Mouse (Mus musculus) kidney, adult 18-20 months (tissue): ENCODE results near the gene Npy.

Experiments used
- DNase-seq: peaks from one replicate; pipeline ENCODE4 v3.0.0; 2021

Npy gene

GRCm38 (mm10) chr6:49821961-49822870 lies at the start of gene Npy:
TSS of gene Npy (plus strand) at chr6:49822710.
- DNase-seq: peak; percentile 39

- no peak for DNase-seq
These were observed 47.5 kb upstream of the Npy start for GRCm38 (mm10) chr6:49775006-49775405.

DNA sequence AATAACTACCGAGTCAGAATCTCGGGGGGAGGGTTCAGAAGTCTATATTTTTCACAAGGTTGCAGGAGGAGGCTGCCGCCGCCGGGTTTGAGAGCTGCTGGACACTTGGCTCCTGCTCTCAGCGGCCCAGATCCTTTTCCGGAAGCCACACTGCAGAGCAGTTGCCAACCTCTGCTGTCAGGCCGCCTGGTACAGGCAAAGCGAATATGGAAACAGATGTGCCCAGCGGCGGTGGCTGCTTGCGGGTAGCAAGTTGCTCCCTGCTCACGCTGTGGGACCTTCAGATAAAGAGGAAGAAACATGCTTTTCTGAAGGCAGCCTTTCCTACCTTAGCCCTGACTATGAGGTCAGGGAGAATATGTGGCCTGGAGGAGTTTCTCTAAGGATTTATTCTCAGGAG lies 44.4 kb upstream of the Npy start:
- DNase-seq: no peak

GRCm38 (mm10) chr6:49778729-49779128 lies 43.8 kb upstream of the Npy start:
- no peak for DNase-seq

DNA sequence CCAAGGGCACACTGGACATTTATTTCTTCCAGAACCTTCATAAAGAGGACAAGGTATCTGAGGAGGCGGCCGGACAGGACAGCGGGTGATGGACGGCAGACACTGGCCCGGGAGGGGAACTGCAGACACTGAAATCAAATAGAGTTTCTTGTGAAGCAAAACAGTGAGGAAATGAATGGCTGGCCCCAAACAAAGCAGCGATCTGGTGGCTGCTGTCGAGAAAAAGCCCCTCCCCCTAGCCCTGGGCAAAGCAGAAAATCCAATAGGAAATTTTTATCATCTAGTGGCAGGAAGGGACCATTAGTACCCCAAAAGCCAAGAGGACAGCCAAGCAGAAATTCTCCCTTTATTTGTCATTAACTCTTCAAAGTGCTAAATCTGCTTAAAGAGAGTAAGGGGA lies 42.9 kb upstream of the Npy start:
- no peak for DNase-seq

- DNase-seq: no peak
These were observed 41.6 kb upstream of the Npy start for GRCm38 (mm10) chr6:49780846-49781400.

GRCm38 (mm10) chr6:49781852-49782251 lies 40.7 kb upstream of the Npy start:
- DNase-seq: no peak

DNA sequence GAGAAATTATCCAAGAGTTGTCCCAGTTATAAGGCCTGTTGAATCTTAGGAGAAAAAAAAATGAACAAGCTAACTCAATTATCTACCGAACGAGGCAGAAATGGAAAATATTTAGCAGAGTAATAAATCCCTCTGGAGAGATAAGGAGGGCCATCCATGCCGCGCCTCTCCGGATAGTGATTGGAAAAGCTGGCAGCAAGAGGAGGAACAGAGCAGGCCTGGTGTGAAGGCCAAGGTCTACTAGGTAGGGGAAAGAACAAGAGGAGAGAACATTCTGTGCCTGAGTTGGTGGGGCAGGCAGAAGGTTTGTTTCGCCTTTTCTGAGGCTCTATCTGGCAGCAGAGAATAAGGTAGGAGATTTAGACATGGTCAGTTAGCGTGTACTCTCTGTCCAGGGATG lies 39.8 kb upstream of the Npy start:
- DNase-seq: no peak

GRCm38 (mm10) chr6:49792524-49792923 lies 30.0 kb upstream of the Npy start:
- DNase-seq: peak; percentile 36

- DNase-seq: no peak
These were observed 18.4 kb upstream of the Npy start for GRCm38 (mm10) chr6:49804105-49804504.

DNA sequence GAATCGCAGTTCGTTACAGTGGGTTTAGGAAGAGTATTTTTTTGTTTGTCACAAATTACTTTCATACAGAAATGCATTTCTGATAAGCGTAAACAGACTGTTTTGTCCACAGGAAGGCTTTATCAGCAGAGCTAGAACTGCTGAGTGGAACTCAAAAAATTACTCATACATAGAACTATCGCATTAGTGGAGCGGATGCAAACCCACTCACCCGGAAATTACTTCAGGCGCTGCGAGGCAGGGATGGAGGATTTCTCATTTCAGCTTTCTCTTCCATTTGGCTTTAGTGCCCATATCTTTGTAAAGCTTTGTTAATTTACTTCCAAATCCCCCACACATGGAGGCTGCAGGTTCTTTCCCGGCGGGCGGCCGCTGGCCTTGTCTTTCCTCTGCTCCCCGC lies 14.4 kb upstream of the Npy start:
- no peak for DNase-seq

GRCm38 (mm10) chr6:49817183-49817582 lies 5.3 kb upstream of the Npy start:
- DNase-seq: no peak

DNA sequence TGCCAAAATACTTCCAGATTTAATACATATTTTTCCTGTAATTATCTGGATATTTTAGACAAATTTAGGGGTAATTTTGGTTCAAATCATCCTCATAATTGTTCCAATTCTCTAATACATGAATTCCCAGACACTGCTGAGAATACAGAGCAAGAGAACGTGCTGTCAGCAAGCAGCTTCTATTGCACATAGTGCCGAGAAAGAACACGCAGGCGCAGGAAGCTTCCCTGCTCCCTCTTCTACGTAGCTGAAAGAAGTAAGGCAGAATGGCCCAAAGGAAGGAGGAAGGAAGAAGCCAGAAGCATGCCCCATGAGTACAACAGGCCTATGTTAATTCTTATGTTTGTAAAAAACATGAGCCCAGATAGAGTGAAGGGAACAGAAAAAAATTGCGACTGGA lies 4.9 kb upstream of the Npy start:
- no peak for DNase-seq

- DNase-seq: no peak
These were observed 341 bp downstream of the Npy start for GRCm38 (mm10) chr6:49822871-49823230.

GRCm38 (mm10) chr6:49823371-49823770 lies 861 bp downstream of the Npy start:
- no peak for DNase-seq

GRCm38 (mm10) chr6:49823821-49824220 lies 1.3 kb downstream of the Npy start:
- no peak for DNase-seq

DNA sequence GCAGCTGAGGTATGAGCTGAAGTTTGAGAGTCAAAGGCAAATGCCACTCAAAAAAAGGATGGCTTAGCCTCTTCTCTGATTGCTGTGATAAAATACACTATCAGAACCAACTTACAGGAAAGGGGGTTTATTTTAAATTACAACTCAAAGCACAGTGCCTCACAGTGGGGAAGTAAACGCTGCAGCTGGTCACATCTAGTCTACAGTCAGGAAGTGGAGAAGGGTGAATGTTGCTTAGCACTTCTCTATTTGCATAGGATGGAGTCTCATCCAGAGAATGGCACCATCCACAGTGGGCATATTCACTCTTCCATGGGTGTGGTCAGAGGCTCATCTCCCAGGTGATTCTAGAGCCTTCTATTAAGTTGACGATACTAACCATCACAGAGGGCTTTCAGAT lies 9.1 kb downstream of the Npy start:
- no peak for DNase-seq

DNA sequence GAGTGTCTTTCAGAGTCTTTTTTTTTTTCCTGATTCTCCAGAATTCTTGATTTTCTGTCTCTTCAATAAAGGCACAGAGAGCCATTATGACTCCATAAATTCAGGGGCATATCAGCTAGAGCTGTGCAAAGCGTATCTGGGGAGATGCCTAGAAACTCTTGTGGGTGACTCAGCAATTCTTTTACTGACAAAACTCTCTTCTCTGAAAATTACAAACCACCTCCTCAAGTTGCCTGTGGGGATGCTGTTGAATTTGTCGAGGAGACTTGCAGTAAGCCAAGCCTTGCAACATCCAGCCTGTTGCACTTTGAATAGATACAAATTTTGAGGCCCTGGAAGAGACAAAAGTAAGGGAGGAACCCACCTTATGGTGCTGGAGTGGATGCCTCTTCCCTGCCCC lies 34.3 kb downstream of the Npy start:
- DNase-seq: no peak

DNA sequence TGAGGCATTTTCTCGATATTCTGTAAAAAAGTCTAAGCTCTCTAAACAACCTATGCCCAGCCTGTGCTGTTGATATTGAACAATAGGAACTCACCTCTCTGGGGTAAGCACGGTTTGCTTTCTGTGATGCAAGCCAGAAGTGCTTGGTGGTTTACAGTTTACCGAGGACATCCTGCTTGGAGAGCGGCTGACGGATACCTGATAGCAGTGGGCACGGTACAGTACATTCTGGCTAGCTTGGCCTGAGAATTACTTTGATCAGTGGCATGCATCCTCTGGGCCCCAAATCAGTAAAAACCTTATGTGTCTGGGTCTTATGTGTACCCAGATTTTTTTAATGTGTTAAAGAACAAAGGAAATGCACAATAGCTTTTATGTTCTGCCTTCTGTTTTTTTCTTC lies 45.1 kb downstream of the Npy start:
- no peak for DNase-seq

- no peak for DNase-seq
These were observed 48.6 kb downstream of the Npy start for GRCm38 (mm10) chr6:49871071-49871470.

GRCm38 (mm10) chr6:49873556-49873955 lies 51.0 kb downstream of the Npy start:
- no peak for DNase-seq

GRCm38 (mm10) chr6:49875160-49875559 lies 52.6 kb downstream of the Npy start:
- DNase-seq: no peak

- DNase-seq: no peak
These were observed 53.3 kb downstream of the Npy start for GRCm38 (mm10) chr6:49875791-49876190.
